Mouse (Mus musculus): ENCODE data around the gene Cadm4. TPM values are rescaled to one million over a fixed set of nuclear protein-coding genes. Genes with fewer than 3 reads are reported as not detected.
A peak's percentile ranks its signal among the peaks of the same experiment; 100 is the strongest.

Cadm4 gene
- polyA plus RNA-seq, 1 experiment from 2014 or later, result 67.8 TPM

GRCm38 (mm10) chr7:24523723-24524122 lies 41.9 kb downstream of the Cadm4 start:
- Histone ChIP-seq H3K27me3 (no peaks in the 10 kb centered on the region), H3K4me2 (replicated peaks) (no peak overlapping the region), H3K4me3 (replicated peaks) (no peak overlapping the region), H3K9me3 (no peaks in the 10 kb centered on the region), H3K27ac (no peak overlapping the region), H3K4me1 (replicated peaks) (no peaks in the 10 kb centered on the region), H3K9ac (replicated peaks) (no peak overlapping the region), H3K36me3 (peaks cover 1% of the 10 kb centered on the region)
- ATAC-seq, result no peak
- 91% methylated on average over 6 of the region's 6 CpGs for WGBS

- Histone ChIP-seq H3K27me3 (no peaks in the 10 kb centered on the region), H3K4me2 (replicated peaks) (no peak overlapping the region), H3K4me3 (replicated peaks) (no peak overlapping the region), H3K27ac (no peak overlapping the region), H3K36me3 (no peaks in the 10 kb centered on the region), H3K9ac (replicated peaks) (no peak overlapping the region), H3K4me1 (replicated peaks) (peaks cover 7% of the 10 kb centered on the region), H3K9me3 (no peaks in the 10 kb centered on the region)
- ATAC-seq, result no peak
- 84% methylated on average over 6 of the region's 6 CpGs for WGBS
Measured at GRCm38 (mm10) chr7:24524978-24525377, 43.2 kb downstream of the Cadm4 start.

- WGBS, result 93% methylated on average over 12 of the region's 12 CpGs
- peaks cover 7% of the 10 kb centered on the region for H3K4me1 ChIP-seq (replicated peaks)
- ATAC-seq, result no peak
- no peak overlapping the region for H3K9ac ChIP-seq (replicated peaks)
- no peaks in the 10 kb centered on the region for H3K27me3 ChIP-seq
- H3K4me2 ChIP-seq (replicated peaks), result no peak overlapping the region
- H3K4me3 ChIP-seq (replicated peaks), result no peak overlapping the region
- no peaks in the 10 kb centered on the region for H3K9me3 ChIP-seq
- no peaks in the 10 kb centered on the region for H3K36me3 ChIP-seq
- no peak overlapping the region for H3K27ac ChIP-seq
Measured at GRCm38 (mm10) chr7:24525686-24526420, 44.0 kb downstream of the Cadm4 start.

- WGBS, result 88% methylated on average over 11 of the region's 11 CpGs
- Histone ChIP-seq H3K4me1 (replicated peaks) (peaks cover 29% of the 10 kb centered on the region), H3K4me3 (replicated peaks) (no peak overlapping the region), H3K9ac (replicated peaks) (no peak overlapping the region), H3K27me3 (peaks cover 10% of the 10 kb centered on the region), H3K27ac (no peak overlapping the region), H3K4me2 (replicated peaks) (no peak overlapping the region), H3K36me3 (peaks cover 8% of the 10 kb centered on the region), H3K9me3 (no peaks in the 10 kb centered on the region)
- ATAC-seq, result no peak
Measured at GRCm38 (mm10) chr7:24528861-24529260, 47.0 kb downstream of the Cadm4 start.

GRCm38 (mm10) chr7:24529580-24529979 lies 47.8 kb downstream of the Cadm4 start:
- peak; percentile 0; the same call in 1 of the 2 replicates for ATAC-seq
- WGBS, result 62% methylated on average over 11 of the region's 11 CpGs
- Histone ChIP-seq H3K4me3 (replicated peaks) (peak overlapping the region; percentile 62), H3K27me3 (peaks cover 11% of the 10 kb centered on the region), H3K36me3 (peaks cover 16% of the 10 kb centered on the region), H3K27ac (peak overlapping the region; percentile 87), H3K9me3 (no peaks in the 10 kb centered on the region), H3K9ac (replicated peaks) (peak overlapping the region; percentile 69), H3K4me1 (replicated peaks) (peaks cover 36% of the 10 kb centered on the region), H3K4me2 (replicated peaks) (peak overlapping the region; percentile 86)

GRCm38 (mm10) chr7:24530062-24530931 lies 48.5 kb downstream of the Cadm4 start, which contains the start of gene Irgq:
Gene Irgq (plus strand): TSS chr7:24530689.
- Histone ChIP-seq H3K36me3 (peaks cover 23% of the 10 kb centered on the region), H3K9ac (replicated peaks) (peak within 1 kb of the TSS; percentile 93), H3K4me1 (replicated peaks) (peaks cover 44% of the 10 kb centered on the region), H3K9me3 (no peaks in the 10 kb centered on the region), H3K27me3 (peaks cover 11% of the 10 kb centered on the region), H3K4me3 (replicated peaks) (peak within 1 kb of the TSS; percentile 62), H3K4me2 (replicated peaks) (peak within 1 kb of the TSS; percentile 86), H3K27ac (peak within 1 kb of the TSS; percentile 87)
- under 1% methylated on average over 44 of the region's 44 CpGs for WGBS
- peak; percentile 94 for ATAC-seq

GRCm38 (mm10) chr7:24531211-24531971 lies 49.6 kb downstream of the Cadm4 start:
- peak overlapping the region; percentile 86 for H3K4me2 ChIP-seq (replicated peaks)
- H3K27ac ChIP-seq, result peak overlapping the region; percentile 82
- peaks cover 34% of the 10 kb centered on the region for H3K36me3 ChIP-seq
- peak; percentile 59 for ATAC-seq
- H3K9me3 ChIP-seq, result no peaks in the 10 kb centered on the region
- peaks cover 44% of the 10 kb centered on the region for H3K4me1 ChIP-seq (replicated peaks)
- H3K4me3 ChIP-seq (replicated peaks), result peak overlapping the region; percentile 62
- WGBS, result under 1% methylated on average over 43 of the region's 43 CpGs
- peak overlapping the region; percentile 93 for H3K9ac ChIP-seq (replicated peaks)
- H3K27me3 ChIP-seq, result peaks cover 11% of the 10 kb centered on the region

GRCm38 (mm10) chr7:24533031-24533571 lies 51.3 kb downstream of the Cadm4 start:
- H3K9ac ChIP-seq (replicated peaks), result peak overlapping the region; percentile 59; the same call in 1 of the 2 replicates
- H3K36me3 ChIP-seq, result peaks cover 36% of the 10 kb centered on the region
- H3K4me1 ChIP-seq (replicated peaks), result peaks cover 49% of the 10 kb centered on the region
- H3K9me3 ChIP-seq, result no peaks in the 10 kb centered on the region
- 59% methylated on average over 28 of the region's 28 CpGs for WGBS
- H3K27ac ChIP-seq, result no peak overlapping the region
- peak overlapping the region; percentile 14 for H3K4me3 ChIP-seq (replicated peaks)
- H3K27me3 ChIP-seq, result peaks cover 11% of the 10 kb centered on the region
- peak overlapping the region; percentile 42 for H3K4me2 ChIP-seq (replicated peaks)
- no peak for ATAC-seq

- Histone ChIP-seq H3K9ac (replicated peaks) (peak overlapping the region; percentile 59), H3K4me3 (replicated peaks) (peak overlapping the region; percentile 14), H3K27me3 (peaks cover 11% of the 10 kb centered on the region), H3K27ac (no peak overlapping the region), H3K9me3 (no peaks in the 10 kb centered on the region), H3K4me2 (replicated peaks) (peak overlapping the region; percentile 42), H3K4me1 (replicated peaks) (peaks cover 53% of the 10 kb centered on the region), H3K36me3 (peaks cover 39% of the 10 kb centered on the region)
- ATAC-seq, result no peak
- 26% methylated on average over 36 of the region's 42 CpGs for WGBS
Measured at GRCm38 (mm10) chr7:24533806-24534205, 52.0 kb downstream of the Cadm4 start.

- Histone ChIP-seq H3K4me3 (replicated peaks) (peak overlapping the region; percentile 14), H3K4me1 (replicated peaks) (peaks cover 51% of the 10 kb centered on the region), H3K4me2 (replicated peaks) (peak overlapping the region; percentile 42), H3K27ac (no peak overlapping the region), H3K9ac (replicated peaks) (peak overlapping the region; percentile 59), H3K9me3 (no peaks in the 10 kb centered on the region), H3K36me3 (peaks cover 43% of the 10 kb centered on the region), H3K27me3 (peaks cover 11% of the 10 kb centered on the region)
- ATAC-seq, result no peak
- WGBS, result 28% methylated on average over 19 of the region's 19 CpGs
Measured at GRCm38 (mm10) chr7:24534301-24534700, 52.5 kb downstream of the Cadm4 start.

- WGBS, result 84% methylated on average over 4 of the region's 4 CpGs
- peaks cover 41% of the 10 kb centered on the region for H3K4me1 ChIP-seq (replicated peaks)
- H3K9me3 ChIP-seq, result no peaks in the 10 kb centered on the region
- H3K4me2 ChIP-seq (replicated peaks), result no peak overlapping the region
- peaks cover 43% of the 10 kb centered on the region for H3K36me3 ChIP-seq
- no peak for ATAC-seq
- H3K9ac ChIP-seq (replicated peaks), result no peak overlapping the region
- peaks cover 11% of the 10 kb centered on the region for H3K27me3 ChIP-seq
- H3K27ac ChIP-seq, result no peak overlapping the region
- no peak overlapping the region for H3K4me3 ChIP-seq (replicated peaks)
Measured at GRCm38 (mm10) chr7:24537081-24537480, 55.3 kb downstream of the Cadm4 start.

All from midbrain, embryonic 13.5 days (tissue).